Mouse (Mus musculus): Measurements from ENCODE around the gene Vps35l. TPM values are rescaled to one million over a fixed set of nuclear protein-coding genes. Genes with fewer than 3 reads are reported as not detected.

The Vps35l gene
- polyA plus RNA-seq, 1 experiment from 2014 or later = 105 TPM

DNA sequence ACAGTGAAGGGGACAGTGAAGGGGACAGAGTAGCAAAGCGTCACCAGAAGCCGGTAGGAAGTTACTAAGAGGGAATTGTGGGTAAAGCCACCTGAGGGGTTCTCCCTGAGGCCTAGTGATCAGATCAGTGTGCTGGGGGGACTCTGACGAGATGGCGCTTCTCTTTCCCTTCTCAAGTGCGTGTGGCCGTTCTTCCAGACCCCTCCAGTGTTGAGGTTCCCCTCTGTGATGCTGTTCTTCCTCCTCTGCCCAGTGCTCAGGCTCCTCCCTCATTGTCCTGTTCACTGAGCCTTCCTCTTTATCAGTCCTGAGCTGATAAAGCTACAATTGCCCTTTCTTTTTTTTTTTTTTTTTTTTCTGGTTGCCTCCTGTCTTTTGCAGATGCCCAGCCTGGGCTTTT lies 2.3 kb downstream of the Vps35l start:
- H3K36me3 ChIP-seq (replicated peaks) = peaks cover 22% of the 10 kb centered on the region
- H3K4me3 ChIP-seq = no peak overlapping the region
- no peak overlapping the region for H3K27ac ChIP-seq
- H3K9ac ChIP-seq = no peak overlapping the region
- H3K9me3 ChIP-seq = no peaks in the 10 kb centered on the region
- H3K4me2 ChIP-seq = peak overlapping the region; percentile 11; the same call in 1 of the 2 replicates
- WGBS = 88% methylated on average over 6 of the region's 6 CpGs
- no peak for ATAC-seq (replicated peaks)
- H3K27me3 ChIP-seq (replicated peaks) = no peaks in the 10 kb centered on the region
- H3K4me1 ChIP-seq = peaks cover 19% of the 10 kb centered on the region

GRCm38 (mm10) chr7:118744766-118745165 lies 4.7 kb downstream of the Vps35l start:
- H3K27me3 ChIP-seq (replicated peaks) = no peaks in the 10 kb centered on the region
- ATAC-seq (replicated peaks) = no peak
- H3K4me2 ChIP-seq = no peak overlapping the region
- no peak overlapping the region for H3K4me3 ChIP-seq
- no peak overlapping the region for H3K27ac ChIP-seq
- 94% methylated on average over 5 of the region's 5 CpGs for WGBS
- peaks cover 35% of the 10 kb centered on the region for H3K36me3 ChIP-seq (replicated peaks)
- H3K9ac ChIP-seq = no peak overlapping the region
- H3K9me3 ChIP-seq = no peaks in the 10 kb centered on the region
- H3K4me1 ChIP-seq = peaks cover 19% of the 10 kb centered on the region

DNA sequence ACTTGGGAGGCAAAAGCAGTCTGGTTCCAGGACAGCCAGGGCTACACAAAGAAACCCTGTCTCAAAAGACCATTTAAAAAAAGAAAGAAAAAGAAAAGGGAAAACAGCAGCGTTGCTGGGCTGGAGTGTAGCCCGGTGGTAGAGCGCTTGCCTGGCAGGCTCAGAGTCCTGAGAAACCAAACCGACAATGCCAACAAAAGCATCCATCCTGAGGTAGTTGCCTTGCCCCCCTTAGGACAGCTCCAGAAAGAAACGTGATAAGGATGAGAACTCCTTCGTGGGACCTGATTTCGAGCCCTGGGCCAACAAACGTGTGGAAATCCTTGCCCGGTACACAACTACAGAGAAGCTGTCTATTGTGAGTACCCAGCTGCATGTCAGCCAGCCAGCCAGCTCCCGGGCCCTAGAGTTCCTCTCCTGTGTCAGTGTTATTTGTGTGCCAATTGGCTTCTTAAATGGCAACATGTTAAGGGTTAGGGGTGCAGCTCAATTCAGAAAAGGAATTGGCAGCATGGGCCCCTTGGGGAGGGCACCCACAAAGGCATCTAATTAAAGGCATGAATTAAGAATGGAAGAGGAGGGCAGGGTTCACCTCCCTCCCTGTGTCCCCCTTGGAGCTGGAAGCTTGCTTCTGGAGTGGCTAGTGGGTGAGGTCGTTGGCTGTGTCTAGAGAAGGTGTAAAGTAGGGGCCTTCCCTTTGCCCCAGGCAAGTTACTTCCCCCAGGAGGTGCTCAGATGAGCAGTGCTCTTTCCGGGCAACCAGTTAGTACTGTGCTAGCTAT lies 8.1 kb downstream of the Vps35l start:
- Histone ChIP-seq H3K4me2 (no peak overlapping the region), H3K9ac (no peak overlapping the region), H3K27ac (no peak overlapping the region), H3K36me3 (replicated peaks) (peaks cover 66% of the 10 kb centered on the region), H3K9me3 (no peaks in the 10 kb centered on the region), H3K4me1 (no peaks in the 10 kb centered on the region), H3K4me3 (no peak overlapping the region), H3K27me3 (replicated peaks) (no peaks in the 10 kb centered on the region)
- ATAC-seq (replicated peaks) = peak; percentile 53
- 83% methylated on average over 12 of the region's 12 CpGs for WGBS

GRCm38 (mm10) chr7:118749706-118750105 lies 9.7 kb downstream of the Vps35l start:
- H3K27ac ChIP-seq = no peak overlapping the region
- H3K36me3 ChIP-seq (replicated peaks) = peaks cover 74% of the 10 kb centered on the region
- no peaks in the 10 kb centered on the region for H3K27me3 ChIP-seq (replicated peaks)
- no peaks in the 10 kb centered on the region for H3K9me3 ChIP-seq
- no peak overlapping the region for H3K9ac ChIP-seq
- no peak overlapping the region for H3K4me3 ChIP-seq
- no peaks in the 10 kb centered on the region for H3K4me1 ChIP-seq
- ATAC-seq (replicated peaks) = no peak
- no peak overlapping the region for H3K4me2 ChIP-seq
- WGBS = 87% methylated on average over 8 of the region's 8 CpGs

GRCm38 (mm10) chr7:118751625-118752024 lies 11.6 kb downstream of the Vps35l start:
- 87% methylated on average over 7 of the region's 7 CpGs for WGBS
- no peak for ATAC-seq (replicated peaks)

GRCm38 (mm10) chr7:118755756-118756155 lies 15.7 kb downstream of the Vps35l start:
- H3K36me3 ChIP-seq (replicated peaks) = peaks cover 45% of the 10 kb centered on the region; the same call in 1 of the 2 replicates

More at GRCm38 (mm10) chr7:118751625-118752024, 11.6 kb downstream of the Vps35l start:
- H3K4me2 ChIP-seq = no peak overlapping the region
- H3K9me3 ChIP-seq = no peaks in the 10 kb centered on the region
- no peaks in the 10 kb centered on the region for H3K27me3 ChIP-seq (replicated peaks)
- no peak overlapping the region for H3K4me3 ChIP-seq
- peaks cover 75% of the 10 kb centered on the region for H3K36me3 ChIP-seq (replicated peaks)
- H3K9ac ChIP-seq = no peak overlapping the region
- no peak overlapping the region for H3K27ac ChIP-seq
- no peaks in the 10 kb centered on the region for H3K4me1 ChIP-seq

DNA sequence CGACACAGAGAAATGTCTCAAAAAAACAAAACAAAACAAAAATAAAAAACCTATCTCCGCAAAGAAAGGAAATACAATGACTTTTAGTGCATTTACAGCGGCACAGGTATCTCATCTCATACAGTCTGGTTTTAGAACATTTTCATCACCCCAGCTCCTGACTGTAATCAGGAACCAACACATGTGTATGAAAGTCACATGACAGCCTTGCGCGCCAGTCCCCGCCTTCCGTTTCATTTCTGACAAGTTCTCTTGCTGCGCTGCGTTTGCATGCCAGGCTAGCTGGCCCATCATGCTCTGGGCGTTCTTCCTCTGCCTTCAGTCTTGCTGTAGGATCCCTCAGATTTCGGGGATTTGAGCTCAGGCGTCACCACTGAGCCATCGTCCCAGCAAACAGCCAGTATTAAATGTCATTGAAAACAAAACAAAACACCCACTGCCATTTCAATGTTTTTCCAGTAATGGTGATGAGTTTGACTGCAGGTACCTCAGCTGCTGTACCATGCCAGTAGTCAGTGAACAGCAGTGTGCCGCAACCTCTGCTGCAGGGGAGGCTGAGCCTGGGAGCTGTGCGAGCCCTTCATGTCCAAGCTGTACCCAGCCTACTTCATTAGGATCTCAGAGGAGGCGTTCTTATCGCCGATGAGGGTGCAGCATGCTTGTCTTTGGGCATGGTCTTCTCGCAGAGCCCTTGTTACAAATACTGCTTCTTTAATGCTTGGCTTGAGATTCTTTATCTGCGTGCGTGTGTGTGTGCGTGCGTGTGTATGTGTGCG lies 16.7 kb downstream of the Vps35l start:
- no peaks in the 10 kb centered on the region for H3K4me1 ChIP-seq
- peaks cover 42% of the 10 kb centered on the region; the same call in 1 of the 2 replicates for H3K36me3 ChIP-seq (replicated peaks)
- no peak overlapping the region for H3K27ac ChIP-seq
- no peaks in the 10 kb centered on the region for H3K9me3 ChIP-seq
- 94% methylated on average over 24 of the region's 24 CpGs for WGBS
- H3K4me2 ChIP-seq = no peak overlapping the region
- no peak overlapping the region for H3K4me3 ChIP-seq
- no peak overlapping the region for H3K9ac ChIP-seq
- ATAC-seq (replicated peaks) = no peak
- H3K27me3 ChIP-seq (replicated peaks) = no peaks in the 10 kb centered on the region

More at GRCm38 (mm10) chr7:118755756-118756155, 15.7 kb downstream of the Vps35l start:
- Histone ChIP-seq H3K4me1 (no peaks in the 10 kb centered on the region), H3K9me3 (no peaks in the 10 kb centered on the region), H3K27ac (no peak overlapping the region), H3K27me3 (replicated peaks) (no peaks in the 10 kb centered on the region), H3K4me3 (no peak overlapping the region), H3K4me2 (no peak overlapping the region), H3K9ac (no peak overlapping the region)
- ATAC-seq (replicated peaks) = no peak
- 88% methylated on average over 7 of the region's 7 CpGs for WGBS

- Histone ChIP-seq H3K4me3 (no peak overlapping the region), H3K4me2 (no peak overlapping the region), H3K4me1 (no peaks in the 10 kb centered on the region), H3K9me3 (no peaks in the 10 kb centered on the region), H3K27ac (no peak overlapping the region), H3K36me3 (replicated peaks) (peaks cover 39% of the 10 kb centered on the region; the same call in 1 of the 2 replicates), H3K9ac (no peak overlapping the region), H3K27me3 (replicated peaks) (no peaks in the 10 kb centered on the region)
- ATAC-seq (replicated peaks) = no peak
- WGBS = 61% methylated on average over 4 of the region's 4 CpGs
These were observed 18.3 kb downstream of the Vps35l start for GRCm38 (mm10) chr7:118758369-118758768.

GRCm38 (mm10) chr7:118759372-118759771 lies 19.3 kb downstream of the Vps35l start:
- Histone ChIP-seq H3K27ac (no peak overlapping the region), H3K27me3 (replicated peaks) (no peaks in the 10 kb centered on the region), H3K4me3 (no peak overlapping the region), H3K36me3 (replicated peaks) (peaks cover 32% of the 10 kb centered on the region; the same call in 1 of the 2 replicates), H3K9ac (no peak overlapping the region), H3K4me1 (no peaks in the 10 kb centered on the region), H3K4me2 (no peak overlapping the region), H3K9me3 (no peaks in the 10 kb centered on the region)
- no peak for ATAC-seq (replicated peaks)
- 71% methylated on average over 5 of the region's 5 CpGs for WGBS

DNA sequence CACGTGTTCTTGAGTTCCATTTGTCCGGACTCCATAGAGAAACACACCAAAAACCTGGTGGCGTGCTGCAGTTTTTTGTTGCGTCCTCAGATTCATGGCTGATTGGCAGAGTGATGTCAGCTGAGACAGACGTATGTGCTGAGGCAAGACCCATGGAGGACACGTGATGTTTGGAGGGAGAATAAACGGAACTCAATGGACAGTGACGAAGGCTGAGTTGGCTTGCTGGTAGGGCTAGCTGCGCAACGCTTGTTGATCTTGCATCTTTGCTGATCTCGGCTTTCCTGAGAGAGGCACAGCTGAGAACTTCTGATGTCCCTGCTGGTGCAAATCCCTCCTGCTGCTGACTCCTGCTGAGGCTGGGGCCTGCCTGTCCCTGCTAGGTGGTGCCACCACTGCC lies 23.9 kb downstream of the Vps35l start:
- Histone ChIP-seq H3K4me1 (no peaks in the 10 kb centered on the region), H3K4me2 (no peak overlapping the region), H3K27me3 (replicated peaks) (no peaks in the 10 kb centered on the region), H3K9ac (no peak overlapping the region), H3K36me3 (replicated peaks) (peaks cover 21% of the 10 kb centered on the region; the same call in 1 of the 2 replicates), H3K4me3 (no peak overlapping the region), H3K9me3 (no peaks in the 10 kb centered on the region), H3K27ac (no peak overlapping the region)
- 87% methylated on average over 11 of the region's 11 CpGs for WGBS
- ATAC-seq (replicated peaks) = no peak

DNA sequence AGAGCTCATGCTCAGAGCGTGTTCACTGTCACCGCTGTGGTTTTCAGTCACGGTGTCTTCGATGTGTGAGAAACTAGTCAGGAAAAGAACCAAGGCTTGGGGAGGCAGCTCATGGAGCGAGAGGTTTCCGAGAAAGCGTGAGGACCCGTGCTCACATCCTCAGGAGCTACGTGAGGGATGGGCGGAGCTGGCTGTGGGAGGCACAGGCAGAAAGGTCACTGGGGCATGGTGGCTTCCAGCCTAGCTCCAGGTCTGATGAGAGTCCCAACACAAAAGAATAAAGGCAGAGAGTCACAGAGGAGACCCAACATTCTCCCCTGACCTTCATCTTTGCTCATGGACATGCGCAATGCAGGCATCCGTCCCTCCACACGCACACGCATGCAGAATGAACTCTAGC lies 24.7 kb downstream of the Vps35l start:
- Histone ChIP-seq H3K4me2 (no peak overlapping the region), H3K9me3 (no peaks in the 10 kb centered on the region), H3K4me3 (no peak overlapping the region), H3K9ac (no peak overlapping the region), H3K36me3 (replicated peaks) (peaks cover 21% of the 10 kb centered on the region; the same call in 1 of the 2 replicates), H3K4me1 (no peaks in the 10 kb centered on the region), H3K27me3 (replicated peaks) (no peaks in the 10 kb centered on the region), H3K27ac (no peak overlapping the region)
- no peak for ATAC-seq (replicated peaks)
- WGBS = 88% methylated on average over 14 of the region's 14 CpGs

DNA sequence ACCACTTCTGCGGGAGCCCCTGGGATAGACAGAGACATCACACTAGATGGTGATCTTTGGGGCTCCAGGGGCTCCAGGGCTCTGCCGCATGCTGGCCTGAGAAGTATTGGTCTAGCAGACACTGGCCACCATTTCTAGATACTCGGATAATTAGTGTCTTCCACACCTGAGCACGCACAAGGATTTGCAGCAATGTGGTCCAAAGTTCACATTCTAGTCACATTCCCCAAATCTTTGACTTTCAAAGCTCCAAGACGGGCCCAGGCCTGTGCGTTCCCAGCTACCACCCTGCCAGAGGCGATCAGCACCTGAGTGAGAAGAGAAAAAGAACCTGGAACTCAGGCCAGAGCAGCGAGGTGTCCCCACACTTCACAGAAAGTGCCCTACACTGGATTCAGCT lies 25.6 kb downstream of the Vps35l start:
- WGBS = 78% methylated on average over 8 of the region's 8 CpGs
- H3K27me3 ChIP-seq (replicated peaks) = no peaks in the 10 kb centered on the region
- ATAC-seq (replicated peaks) = no peak
- peaks cover 22% of the 10 kb centered on the region; the same call in 1 of the 2 replicates for H3K36me3 ChIP-seq (replicated peaks)
- H3K4me1 ChIP-seq = no peaks in the 10 kb centered on the region
- H3K9me3 ChIP-seq = no peaks in the 10 kb centered on the region
- H3K9ac ChIP-seq = no peak overlapping the region
- no peak overlapping the region for H3K4me2 ChIP-seq
- no peak overlapping the region for H3K4me3 ChIP-seq
- H3K27ac ChIP-seq = no peak overlapping the region
